Mouse (Mus musculus): ENCODE measurements around the gene Kansl3.
A peak's percentile ranks its signal among the peaks of the same experiment; 100 is the strongest.

Kansl3 gene

GRCm38 (mm10) chr1:36332955-36333887 lies 35.8 kb downstream of the Kansl3 start:
- TF ChIP-seq GATA4 (IDR thresholded peaks at IDR 0.05; ENCODE audit: insufficient replicate concordance, low read length): no peak

- TF ChIP-seq GATA4 (IDR thresholded peaks at IDR 0.05; ENCODE audit: insufficient replicate concordance, low read length): no peak
Measured at GRCm38 (mm10) chr1:36331743-36332142, 37.2 kb downstream of the Kansl3 start.

- no peak for TF ChIP-seq GATA4 (IDR thresholded peaks at IDR 0.05; ENCODE audit: insufficient replicate concordance, low read length)
Measured at GRCm38 (mm10) chr1:36326815-36327214, 42.2 kb downstream of the Kansl3 start.

DNA sequence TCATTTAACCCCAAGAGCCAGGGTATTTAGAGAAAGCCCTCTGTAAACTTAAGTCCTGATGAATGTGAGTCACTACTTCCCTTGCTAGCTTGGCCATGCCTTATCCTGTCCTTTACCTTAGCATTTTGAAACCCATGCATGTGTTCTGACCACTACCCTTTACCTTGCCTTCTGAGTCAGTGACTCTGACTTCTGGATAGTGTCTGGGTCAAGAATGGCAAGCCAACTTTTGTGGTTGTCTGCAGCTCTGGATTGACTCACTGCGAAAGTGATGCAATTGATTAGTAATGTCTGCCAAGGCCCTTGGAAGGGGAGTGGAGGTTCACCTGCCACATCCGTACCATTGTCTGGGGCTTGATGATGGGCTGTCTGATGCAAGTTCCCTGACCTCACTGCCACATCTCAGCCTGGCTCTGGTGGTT lies 43.1 kb downstream of the Kansl3 start:
- no peak for TF ChIP-seq GATA4 (IDR thresholded peaks at IDR 0.05; ENCODE audit: insufficient replicate concordance, low read length)

- no peak for TF ChIP-seq GATA4 (IDR thresholded peaks at IDR 0.05; ENCODE audit: insufficient replicate concordance, low read length)
Measured at GRCm38 (mm10) chr1:36323746-36324448, 45.1 kb downstream of the Kansl3 start.

DNA sequence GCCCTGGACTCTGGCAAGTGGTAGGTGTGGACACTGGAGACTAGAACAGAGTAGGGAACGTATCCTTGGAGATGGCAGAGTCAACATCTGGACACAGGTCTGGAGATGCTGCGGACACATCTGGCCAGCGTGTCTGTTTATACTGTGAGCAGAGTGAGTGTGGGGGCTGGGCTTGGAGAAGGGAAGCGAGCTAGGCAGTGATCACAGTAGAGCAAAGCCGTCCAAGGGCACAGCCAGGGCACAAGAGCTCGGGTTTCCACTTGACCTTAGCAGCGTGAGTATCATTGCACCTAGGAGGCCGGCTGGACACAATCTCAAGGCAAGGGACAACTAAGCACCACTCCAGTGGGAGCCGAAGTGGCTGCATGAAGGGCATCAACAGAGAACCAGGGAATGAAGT lies 45.9 kb downstream of the Kansl3 start:
- TF ChIP-seq GATA4 (IDR thresholded peaks at IDR 0.05; ENCODE audit: insufficient replicate concordance, low read length): no peak

- no peak for TF ChIP-seq GATA4 (IDR thresholded peaks at IDR 0.05; ENCODE audit: insufficient replicate concordance, low read length)
Measured at GRCm38 (mm10) chr1:36321829-36322573, 47.0 kb downstream of the Kansl3 start.

DNA sequence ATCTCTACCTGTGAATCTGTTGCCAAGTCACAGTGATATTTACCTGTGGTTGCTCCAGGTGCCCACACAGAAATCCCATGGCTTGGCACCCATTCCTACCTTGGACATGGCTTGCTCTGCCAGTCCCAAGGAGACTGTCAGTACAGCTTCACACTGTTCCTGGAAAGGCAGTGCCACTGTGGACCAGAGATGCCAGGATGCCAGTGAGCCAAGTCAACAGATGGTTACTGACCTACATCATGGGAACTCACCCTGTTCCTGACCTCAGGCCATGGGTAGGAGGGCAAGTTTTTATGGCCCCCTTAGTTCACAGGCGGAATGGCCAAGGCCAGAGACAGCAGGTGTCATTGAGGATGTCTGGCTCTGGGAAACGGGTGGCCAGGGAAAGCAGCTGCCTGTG lies 47.8 kb downstream of the Kansl3 start:
- no peak for TF ChIP-seq GATA4 (IDR thresholded peaks at IDR 0.05; ENCODE audit: insufficient replicate concordance, low read length)

GRCm38 (mm10) chr1:36315776-36316100 lies 53.2 kb downstream of the Kansl3 start:
- TF ChIP-seq GATA4 (IDR thresholded peaks at IDR 0.05; ENCODE audit: insufficient replicate concordance, low read length): no peak

DNA sequence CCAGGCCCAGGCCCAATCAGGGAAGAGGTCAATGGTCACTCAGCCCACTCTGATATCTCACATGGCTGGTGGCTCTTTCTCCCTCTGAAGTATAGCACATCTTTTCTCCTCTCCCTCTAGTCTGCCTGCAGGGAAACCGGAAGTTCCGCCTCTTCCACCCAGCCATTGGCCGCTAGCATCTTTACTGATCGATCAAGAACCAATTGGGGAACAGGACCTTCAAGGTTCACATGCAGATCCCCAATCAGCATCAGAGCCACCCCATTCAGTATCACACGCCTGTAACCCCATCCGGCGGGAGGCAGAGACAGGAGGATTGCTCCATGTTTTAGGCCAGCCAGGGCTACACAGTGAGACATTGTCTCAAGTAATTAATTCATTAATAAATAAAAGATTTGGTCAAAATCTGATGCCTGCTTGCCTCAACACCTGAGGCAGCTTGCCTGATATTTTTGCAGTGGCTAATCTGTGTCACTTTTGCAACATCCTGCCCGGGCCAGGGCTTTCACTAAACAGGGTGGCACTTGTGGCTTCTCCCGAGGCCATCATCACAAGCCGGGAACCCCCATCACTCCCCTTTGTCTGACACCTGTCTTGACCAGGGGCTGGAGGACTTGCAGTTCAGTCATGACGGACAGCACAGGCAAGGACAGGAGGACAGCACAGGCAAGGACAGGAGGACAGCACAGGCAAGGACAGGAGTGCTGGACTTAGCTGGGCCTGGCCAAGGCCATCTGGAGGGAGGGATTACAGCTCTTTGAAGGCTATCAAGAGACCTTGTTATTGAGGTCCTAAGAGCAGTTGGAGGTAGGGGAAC lies 53.8 kb downstream of the Kansl3 start:
- TF ChIP-seq GATA4 (IDR thresholded peaks at IDR 0.05; ENCODE audit: insufficient replicate concordance, low read length): no peak

DNA sequence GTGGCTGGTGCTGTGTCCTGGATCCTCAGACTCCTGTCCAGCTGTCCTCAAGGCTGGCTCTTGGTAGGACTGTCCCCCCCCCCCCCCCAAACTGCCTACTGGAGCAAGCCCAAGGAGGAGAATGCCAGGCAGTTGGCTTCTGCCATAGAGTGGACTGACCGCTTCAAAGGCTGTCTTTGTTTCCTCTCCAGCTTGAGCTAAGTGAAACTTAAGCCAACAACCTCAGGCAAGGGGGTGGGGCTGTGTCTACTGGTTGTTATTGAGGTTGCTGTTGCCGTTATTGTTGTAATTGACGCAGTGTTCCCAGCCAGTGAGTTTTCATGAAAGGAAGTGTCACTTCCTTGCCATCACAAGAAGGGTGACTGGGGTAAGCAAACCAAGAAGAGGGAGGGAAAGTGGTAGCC lies 59.5 kb downstream of the Kansl3 start:
- no peak for TF ChIP-seq GATA4 (IDR thresholded peaks at IDR 0.05; ENCODE audit: insufficient replicate concordance, low read length)

- TF ChIP-seq GATA4 (IDR thresholded peaks at IDR 0.05; ENCODE audit: insufficient replicate concordance, low read length): no peak
Measured at GRCm38 (mm10) chr1:36308966-36309475, 60.0 kb downstream of the Kansl3 start.

GRCm38 (mm10) chr1:36308451-36308901 lies 60.5 kb downstream of the Kansl3 start:
- no peak for TF ChIP-seq GATA4 (IDR thresholded peaks at IDR 0.05; ENCODE audit: insufficient replicate concordance, low read length)

- peak; percentile 9; the same call in 1 of the 2 replicates for TF ChIP-seq GATA4 (IDR thresholded peaks at IDR 0.05; ENCODE audit: insufficient replicate concordance, low read length)
Measured at GRCm38 (mm10) chr1:36307495-36308280, 61.3 kb downstream of the Kansl3 start, which contains the start of gene Arid5a. TSS of gene Arid5a (plus strand) at chr1:36307733.

All from liver, adult (tissue).